Mouse (Mus musculus) intestine, embryonic 15.5 days (tissue): ENCODE results near the gene Pcsk1n. TPM values are rescaled to one million over a fixed set of nuclear protein-coding genes. Genes with fewer than 3 reads are reported as not detected.

ENCODE experiments used
- ATAC-seq: fragments of 200-750 bp; cut with Nextera tagmentation; 2 replicates; pipeline ENCODE4 v1.8.0; 2017; ENCODE audit warnings: moderate TSS enrichment, moderate library complexity
- H3K27ac ChIP-seq: fragments of 300-500 bp; sonication (generic); 2 replicates; pipeline ENCODE4 v1.5.1; 2015; ENCODE audit warnings: mild to moderate bottlenecking, inconsistent platforms
- H3K27me3 ChIP-seq: fragments of 300-500 bp; sonication (generic); replicated peaks from 2 replicates; pipeline ENCODE4 v1.6.1; 2015; ENCODE audit warnings: inconsistent platforms
- H3K36me3 ChIP-seq: fragments of 300-500 bp; sonication (generic); 2 replicates; pipeline ENCODE4 v1.6.1; 2015; ENCODE audit warnings: inconsistent platforms
- H3K4me1 ChIP-seq: fragments of 300-500 bp; sonication (generic); replicated peaks from 2 replicates; pipeline ENCODE4 v1.6.1; 2015; ENCODE audit warnings: inconsistent platforms
- H3K4me2 ChIP-seq: fragments of 300-500 bp; sonication (generic); replicated peaks from 2 replicates; pipeline ENCODE4 v1.6.1; 2015; ENCODE audit warnings: mild to moderate bottlenecking, inconsistent platforms
- H3K4me3 ChIP-seq: fragments of 300-500 bp; sonication (generic); replicated peaks from 2 replicates; pipeline ENCODE4 v1.5.1; 2015; ENCODE audit warnings: inconsistent platforms
- H3K9ac ChIP-seq: fragments of 300-500 bp; sonication (generic); 2 replicates; pipeline ENCODE4 v1.6.1; 2015; ENCODE audit warnings: inconsistent platforms
- H3K9me3 ChIP-seq: fragments of 300-500 bp; sonication (generic); 2 replicates; pipeline ENCODE4 v1.6.1; 2016; ENCODE audit warnings: inconsistent platforms
- WGBS: fragments of 180-500 bp; shearing (Covaris S2); methylation state at CpG from one replicate; pipeline ENCODE4 v1.1.7; 2015; 5-methylcytosine and 5-hydroxymethylcytosine counted together
- polyA plus RNA-seq: library from polyadenylated mRNA; unstranded; fragments of >200 nt; fragmentation: Nextera tagmentation; extraction: Ambion mirVana; gene quantifications from 2 replicates; pipeline ENCODE4 v1.2.1, GENCODE M21; 2015

Pcsk1n gene
- polyA plus RNA-seq, 1 experiment from 2014 or later: 14.4 TPM

DNA sequence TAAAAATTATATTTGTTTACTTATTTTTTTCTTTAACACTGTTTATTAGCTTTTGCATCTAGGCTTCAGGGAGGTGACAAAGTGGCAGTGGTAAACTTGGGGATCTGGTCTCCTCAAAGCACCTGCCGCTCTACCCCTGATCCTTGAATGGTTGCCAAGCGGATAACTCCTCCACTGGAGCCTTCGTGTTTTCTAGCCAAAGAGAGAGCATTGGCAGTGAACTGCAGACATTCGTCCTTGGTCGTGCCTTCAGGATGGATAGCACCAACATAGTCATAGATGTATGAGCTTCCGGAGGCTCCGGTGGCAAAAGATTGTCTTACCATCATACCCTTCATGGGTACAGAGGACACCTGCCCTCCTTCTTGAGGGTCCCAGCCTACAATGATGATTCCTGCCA is 30.5 kb downstream of the Pcsk1n start:
- no peak for ATAC-seq
- WGBS: 90% methylated on average over 7 of the region's 7 CpGs

GRCm38 (mm10) chrX:7958868-7959267 is 39.2 kb downstream of the Pcsk1n start:
- ATAC-seq: no peak
- 87% methylated on average over 9 of the region's 9 CpGs for WGBS

More for the DNA sequence above, 30.5 kb downstream of the Pcsk1n start:
- H3K27me3 ChIP-seq: no peaks in the 10 kb centered on the region
- no peaks in the 10 kb centered on the region for H3K36me3 ChIP-seq
- no peaks in the 10 kb centered on the region for H3K4me1 ChIP-seq
- no peak overlapping the region for H3K4me3 ChIP-seq
- H3K9ac ChIP-seq: no peak overlapping the region
- no peak overlapping the region for H3K27ac ChIP-seq
- H3K9me3 ChIP-seq: no peaks in the 10 kb centered on the region
- H3K4me2 ChIP-seq: no peak overlapping the region

DNA sequence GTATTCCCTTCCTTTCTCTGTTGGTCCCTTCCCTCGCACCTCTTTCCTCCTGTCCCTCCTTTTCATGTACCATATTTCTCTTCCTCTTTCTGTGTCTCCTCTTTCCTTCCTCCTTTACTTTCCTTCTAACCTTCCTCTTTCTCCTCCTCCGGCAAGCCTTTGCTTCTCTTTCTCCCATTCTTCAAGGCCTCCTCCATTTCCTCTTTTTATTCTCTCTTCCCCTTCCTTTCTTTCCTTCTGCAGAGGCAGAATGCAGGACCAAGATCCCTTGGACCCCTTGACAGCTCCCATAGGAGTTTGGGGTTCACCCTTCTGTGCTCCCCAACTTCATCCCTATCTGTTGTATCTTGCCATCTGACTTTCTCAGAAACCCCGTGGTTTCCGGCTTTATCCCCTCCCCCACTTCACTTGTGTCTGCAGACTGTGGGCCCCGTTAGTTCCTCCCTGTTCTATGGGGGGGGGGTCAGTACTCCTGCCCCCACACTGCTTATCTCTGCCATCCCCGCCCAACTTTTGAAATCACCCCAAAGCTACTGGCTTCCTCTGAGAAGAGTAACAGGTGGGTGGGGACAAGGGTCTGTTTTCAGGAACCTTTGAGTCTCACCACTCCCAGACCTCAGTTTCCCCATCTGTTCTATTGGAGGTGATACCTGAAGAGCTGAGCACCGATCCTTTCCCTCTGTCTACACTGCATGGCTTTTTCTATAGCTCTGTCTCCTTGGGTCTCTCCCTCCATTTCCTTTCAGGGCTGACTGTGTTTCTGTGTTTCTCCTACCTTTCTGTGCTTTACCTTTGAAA is 44.4 kb downstream of the Pcsk1n start:
- no peaks in the 10 kb centered on the region for H3K27me3 ChIP-seq
- H3K36me3 ChIP-seq: no peaks in the 10 kb centered on the region
- no peak overlapping the region for H3K4me3 ChIP-seq
- no peak overlapping the region for H3K4me2 ChIP-seq
- no peak for ATAC-seq
- H3K9me3 ChIP-seq: no peaks in the 10 kb centered on the region
- no peak overlapping the region for H3K9ac ChIP-seq
- 72% methylated on average over 7 of the region's 7 CpGs for WGBS
- H3K27ac ChIP-seq: no peak overlapping the region
- H3K4me1 ChIP-seq: no peaks in the 10 kb centered on the region

More at GRCm38 (mm10) chrX:7958868-7959267, 39.2 kb downstream of the Pcsk1n start:
- Histone ChIP-seq H3K9ac (no peak overlapping the region), H3K4me3 (no peak overlapping the region), H3K4me1 (no peaks in the 10 kb centered on the region), H3K27me3 (no peaks in the 10 kb centered on the region), H3K4me2 (no peak overlapping the region), H3K36me3 (no peaks in the 10 kb centered on the region), H3K27ac (no peak overlapping the region), H3K9me3 (no peaks in the 10 kb centered on the region)

- no peak for ATAC-seq
- no peak overlapping the region for H3K27ac ChIP-seq
- no peak overlapping the region for H3K4me2 ChIP-seq
- H3K9ac ChIP-seq: no peak overlapping the region
- no peaks in the 10 kb centered on the region for H3K9me3 ChIP-seq
- no peaks in the 10 kb centered on the region for H3K36me3 ChIP-seq
- H3K4me3 ChIP-seq: no peak overlapping the region
- no peaks in the 10 kb centered on the region for H3K4me1 ChIP-seq
- WGBS: 49% methylated on average over 4 of the region's 4 CpGs
- H3K27me3 ChIP-seq: no peaks in the 10 kb centered on the region
Observed at GRCm38 (mm10) chrX:7966161-7966560, 46.5 kb downstream of the Pcsk1n start.

- Histone ChIP-seq H3K9me3 (no peaks in the 10 kb centered on the region), H3K4me2 (no peak overlapping the region), H3K4me3 (no peak overlapping the region), H3K27ac (no peak overlapping the region), H3K36me3 (no peaks in the 10 kb centered on the region), H3K27me3 (no peaks in the 10 kb centered on the region), H3K9ac (no peak overlapping the region), H3K4me1 (no peaks in the 10 kb centered on the region)
- WGBS: 80% methylated on average over 6 of the region's 9 CpGs
- peak; percentile 69; the same call in 1 of the 2 replicates for ATAC-seq
Observed at GRCm38 (mm10) chrX:7967596-7968201, 48.1 kb downstream of the Pcsk1n start.

DNA sequence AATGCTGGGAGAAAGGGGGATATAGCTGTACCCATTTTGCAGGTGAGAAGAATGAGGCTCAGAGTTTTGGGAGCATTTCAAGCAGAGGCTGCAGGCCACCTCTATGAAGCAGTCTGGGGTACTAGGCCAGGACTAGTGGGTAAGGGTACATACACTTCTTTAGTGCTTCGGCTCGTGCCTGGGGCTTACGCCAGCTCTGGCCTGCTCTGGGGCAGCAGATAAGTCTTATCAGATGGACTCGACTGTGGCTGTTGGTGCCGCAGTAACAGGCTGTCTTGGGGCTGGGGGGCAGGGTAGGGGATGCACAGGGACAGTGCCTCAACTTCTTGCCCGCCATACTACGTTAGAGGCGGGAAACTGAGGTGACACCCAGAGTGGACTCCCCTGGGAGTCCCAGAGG is 48.6 kb downstream of the Pcsk1n start:
- WGBS: 71% methylated on average over 8 of the region's 8 CpGs
- no peak overlapping the region for H3K9ac ChIP-seq
- no peak overlapping the region for H3K4me2 ChIP-seq
- H3K27ac ChIP-seq: no peak overlapping the region
- no peaks in the 10 kb centered on the region for H3K36me3 ChIP-seq
- H3K4me3 ChIP-seq: no peak overlapping the region
- no peaks in the 10 kb centered on the region for H3K4me1 ChIP-seq
- H3K9me3 ChIP-seq: no peaks in the 10 kb centered on the region
- no peak for ATAC-seq
- no peaks in the 10 kb centered on the region for H3K27me3 ChIP-seq

GRCm38 (mm10) chrX:7968899-7969298 is 49.3 kb downstream of the Pcsk1n start:
- Histone ChIP-seq H3K9me3 (no peaks in the 10 kb centered on the region), H3K4me2 (no peak overlapping the region), H3K27ac (no peak overlapping the region), H3K9ac (no peak overlapping the region), H3K36me3 (no peaks in the 10 kb centered on the region), H3K4me3 (no peak overlapping the region), H3K4me1 (no peaks in the 10 kb centered on the region), H3K27me3 (no peaks in the 10 kb centered on the region)
- ATAC-seq: no peak
- WGBS: 84% methylated on average over 3 of the region's 3 CpGs

GRCm38 (mm10) chrX:7971292-7971691 is 51.7 kb downstream of the Pcsk1n start:
- H3K9me3 ChIP-seq: no peaks in the 10 kb centered on the region
- WGBS: 57% methylated on average over 4 of the region's 4 CpGs
- ATAC-seq: peak; percentile 58

More at GRCm38 (mm10) chrX:7971292-7971691, 51.7 kb downstream of the Pcsk1n start:
- H3K4me3 ChIP-seq: no peak overlapping the region
- no peak overlapping the region for H3K4me2 ChIP-seq
- H3K9ac ChIP-seq: no peak overlapping the region
- no peaks in the 10 kb centered on the region for H3K4me1 ChIP-seq
- H3K27ac ChIP-seq: no peak overlapping the region
- H3K27me3 ChIP-seq: no peaks in the 10 kb centered on the region
- no peaks in the 10 kb centered on the region for H3K36me3 ChIP-seq

Other genes starting within 250 kb of the Pcsk1n start
- 198 and 212 TPM in 2 replicates for gene Plp2, start 248.4 kb upstream of the Pcsk1n start, polyA plus RNA-seq
- 0.57 and 0.71 TPM in 2 replicates for gene Magix, start 238.6 kb upstream of the Pcsk1n start, polyA plus RNA-seq
- gene Gpkow, start 222.7 kb upstream of the Pcsk1n start, polyA plus RNA-seq: 27.6 and 31.8 TPM in 2 replicates
- 25.0 and 27.5 TPM in 2 replicates for gene Wdr45, start 205.5 kb upstream of the Pcsk1n start, polyA plus RNA-seq
- not detected in 2 replicates for gene Gm45208, start 197.6 kb upstream of the Pcsk1n start, polyA plus RNA-seq
- 60.3 and 61.4 TPM in 2 replicates for gene Praf2, start 191.4 kb upstream of the Pcsk1n start, polyA plus RNA-seq
- 12.4 TPM in 2 replicates for gene Ccdc120, start 168.9 kb upstream of the Pcsk1n start, polyA plus RNA-seq
- 23.0 and 23.9 TPM in 2 replicates for gene Tfe3, start 157.3 kb upstream of the Pcsk1n start, polyA plus RNA-seq
- 35.4 and 35.5 TPM in 2 replicates for gene Gripap1, start 130.1 kb upstream of the Pcsk1n start, polyA plus RNA-seq
- gene Kcnd1, start 97.5 kb upstream of the Pcsk1n start, polyA plus RNA-seq: 1.5 and 2.1 TPM in 2 replicates
- gene Otud5, start 78.5 kb upstream of the Pcsk1n start, polyA plus RNA-seq: 37.6 and 37.7 TPM in 2 replicates
- gene Pim2, start 41.6 kb upstream of the Pcsk1n start, polyA plus RNA-seq: 11.3 and 12.6 TPM in 2 replicates
- 36.5 and 39.5 TPM in 2 replicates for gene Slc35a2, start 35.8 kb upstream of the Pcsk1n start, polyA plus RNA-seq
- gene Pqbp1, start 20.6 kb upstream of the Pcsk1n start, polyA plus RNA-seq: 101 and 104 TPM in 2 replicates
- 128 and 131 TPM in 2 replicates for gene Timm17b, start 20.5 kb upstream of the Pcsk1n start, polyA plus RNA-seq
- gene Gm10491, start 12.0 kb upstream of the Pcsk1n start, polyA plus RNA-seq: not detected in 2 replicates
- not detected in 2 replicates for gene Gm10490, start 10.3 kb upstream of the Pcsk1n start, polyA plus RNA-seq
- gene Eras, start 8.8 kb downstream of the Pcsk1n start, polyA plus RNA-seq: not detected in 2 replicates
- 19.0 and 19.1 TPM in 2 replicates for gene Hdac6, start 28.1 kb downstream of the Pcsk1n start, polyA plus RNA-seq
- gene Gata1, start 58.2 kb downstream of the Pcsk1n start, polyA plus RNA-seq: 1.7 and 2.4 TPM in 2 replicates
- 3.6 and 3.8 TPM in 2 replicates for gene Glod5, start 98.7 kb downstream of the Pcsk1n start, polyA plus RNA-seq
- gene Suv39h1, start 154.9 kb downstream of the Pcsk1n start, polyA plus RNA-seq: 47.5 and 53.3 TPM in 2 replicates
- 0.57 and 0.62 TPM in 2 replicates for gene Was, start 170.7 kb downstream of the Pcsk1n start, polyA plus RNA-seq
- gene Wdr13, start 213.1 kb downstream of the Pcsk1n start, polyA plus RNA-seq: 21.4 and 21.7 TPM in 2 replicates
- 426 and 506 TPM in 2 replicates for gene Rbm3, start 226.1 kb downstream of the Pcsk1n start, polyA plus RNA-seq